Mouse (Mus musculus) cerebellum, postnatal 36 days (tissue): ENCODE data around the gene Hnrnpul1.
"Not testable (repeated sequence)": the region's sequence is repeated elsewhere in the genome, so short reads cannot be mapped to it uniquely, and the experiment has no call there.

Experiments
- DNase-seq, 2 experiments: peaks; one replicate each; pipeline ENCODE4 v3.0.0; 2021 to 2022; ENCODE audit warnings: mixed read lengths in 2 of 2

Gene Hnrnpul1

DNA sequence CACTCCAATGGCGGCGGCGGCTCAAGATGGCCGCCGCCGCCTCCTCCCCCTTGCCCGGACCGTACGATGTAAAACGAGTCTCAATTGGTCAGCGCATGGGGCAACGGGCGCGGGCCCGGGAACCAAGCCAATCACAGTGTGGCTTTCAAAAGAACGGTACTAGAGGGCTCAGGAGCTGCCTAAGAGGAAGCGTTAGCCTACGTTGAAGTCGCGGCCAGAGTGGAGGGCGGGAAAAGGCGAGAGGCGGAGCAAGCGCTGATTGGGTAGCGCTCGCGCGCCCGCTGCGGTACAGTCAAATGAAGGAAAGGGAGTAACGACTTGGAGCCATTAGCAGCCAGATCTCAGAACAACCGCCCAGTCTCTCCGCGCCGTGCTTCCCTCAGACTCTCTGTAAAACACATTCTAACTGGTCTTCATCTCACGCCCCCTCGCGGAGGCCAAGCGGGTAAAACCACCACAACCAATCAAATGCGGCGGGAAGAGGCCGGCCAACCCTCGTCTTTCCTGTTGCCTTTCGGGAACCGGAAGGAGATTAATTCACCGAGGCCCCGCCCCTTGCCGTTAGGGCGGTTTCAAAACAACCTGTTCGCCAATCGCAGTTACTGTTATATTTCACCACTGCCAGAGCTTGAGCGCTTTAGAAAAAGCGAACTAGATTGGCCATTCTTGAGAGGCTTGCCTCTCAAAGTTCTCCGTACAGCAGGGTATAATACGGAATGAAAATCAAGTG, at the start of gene Hnrnpul1:
Gene Hnrnpul1 (minus strand): TSS at position 20 of the 730 bp plus-strand sequence.
- DNase-seq, result peak; percentile 98 to 100

DNA sequence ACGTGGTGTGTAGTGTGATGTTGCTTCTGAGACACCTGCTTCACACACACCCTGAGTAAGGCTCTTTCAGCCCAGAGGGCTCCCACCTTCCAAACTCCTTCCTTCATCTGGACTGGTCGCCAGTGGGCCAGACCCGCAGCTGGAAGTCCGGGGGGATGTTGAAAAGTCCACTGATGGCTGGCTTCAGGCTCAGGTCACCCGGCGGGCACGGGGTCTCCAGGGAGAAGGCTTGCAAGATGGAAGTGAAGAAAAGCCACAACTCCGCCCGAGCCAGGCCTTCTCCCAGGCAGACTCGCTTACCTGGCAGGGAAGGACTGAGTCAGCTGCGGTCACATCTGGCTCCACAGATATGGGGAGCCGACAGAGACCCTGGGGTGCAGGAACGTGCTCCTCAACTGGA, 48.9 kb upstream of the Hnrnpul1 start:
- DNase-seq, result no peak

DNA sequence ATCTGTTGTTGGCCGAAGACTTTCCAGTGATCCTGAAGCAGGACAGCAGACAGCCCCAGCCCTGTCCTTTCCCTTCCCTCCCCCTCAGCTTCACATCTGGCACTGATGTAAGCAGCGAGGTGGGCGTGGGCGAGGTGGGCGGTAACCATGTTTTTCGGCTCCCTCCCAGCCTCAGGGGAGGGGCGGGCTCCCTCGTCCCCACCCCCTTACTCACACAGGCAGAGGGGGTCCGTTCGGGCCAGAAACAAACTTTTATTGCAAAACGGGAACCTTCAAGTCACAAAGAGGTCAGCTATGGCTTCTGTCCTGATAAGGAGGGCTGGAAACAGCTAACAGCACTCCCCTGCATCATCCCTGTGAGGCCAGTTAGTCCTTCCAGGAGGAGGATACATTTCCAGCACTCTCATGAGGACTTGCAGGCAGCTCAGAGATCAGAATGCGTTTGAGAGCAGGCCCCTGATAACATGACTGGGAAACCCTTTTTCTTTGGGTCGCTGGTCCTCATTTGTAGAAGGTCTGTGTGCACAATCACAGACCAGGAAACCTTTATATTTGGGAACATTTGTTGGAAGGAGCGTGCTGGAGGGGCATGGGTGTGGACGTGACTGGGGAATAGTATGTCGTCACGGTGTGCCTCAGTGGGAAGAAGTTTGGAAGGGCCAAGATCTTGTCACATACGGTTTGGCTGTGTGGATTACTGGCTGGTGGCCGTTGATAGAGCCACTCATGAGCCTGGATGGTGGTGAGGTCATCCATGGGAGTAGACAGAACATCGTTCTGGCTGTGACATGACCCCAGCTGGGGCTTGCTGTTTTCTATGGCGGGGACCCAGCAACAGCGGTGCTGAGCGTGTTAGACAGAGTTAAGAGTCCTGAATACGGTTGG, 47.9 kb upstream of the Hnrnpul1 start:
- no peak for DNase-seq

DNA sequence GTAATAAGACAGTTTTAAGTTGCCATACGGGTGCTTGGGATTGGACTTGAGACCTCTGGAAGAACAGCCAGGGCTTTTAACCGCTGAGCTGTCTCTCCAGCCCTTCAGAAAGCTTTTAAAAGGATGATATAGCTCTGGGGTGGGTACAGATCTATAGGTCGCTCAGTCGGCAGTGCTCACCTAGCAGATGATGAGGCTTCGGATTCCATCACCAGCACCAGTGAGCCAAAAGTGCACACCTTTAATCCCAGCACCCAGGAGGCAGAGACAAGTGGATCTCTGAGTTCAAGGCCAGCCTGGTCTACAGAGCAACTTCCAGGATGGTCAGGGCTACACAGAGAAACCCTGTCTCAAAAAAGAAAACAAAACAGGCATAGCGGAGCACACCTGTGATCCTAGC, 46.5 kb upstream of the Hnrnpul1 start:
- no peak for DNase-seq

DNA sequence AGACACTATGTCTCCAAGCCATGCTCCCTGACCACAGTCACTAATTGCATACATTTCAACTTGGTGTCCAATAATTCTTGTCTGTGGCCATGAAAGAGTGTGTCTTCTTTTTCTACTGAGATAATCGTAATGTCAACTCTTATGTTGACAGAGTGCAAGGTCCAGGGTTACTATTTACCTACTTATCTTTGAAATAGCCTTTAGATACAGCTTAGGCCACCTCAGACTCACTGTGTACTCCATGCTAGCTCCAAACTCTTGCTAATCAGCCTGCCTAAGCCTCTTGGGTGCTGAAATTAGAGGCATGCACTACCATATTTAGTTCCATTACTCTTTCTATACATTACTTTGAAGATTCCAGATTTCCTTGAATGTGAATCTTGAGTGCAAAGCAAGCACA, 44.8 kb upstream of the Hnrnpul1 start:
- DNase-seq, result no peak

DNA sequence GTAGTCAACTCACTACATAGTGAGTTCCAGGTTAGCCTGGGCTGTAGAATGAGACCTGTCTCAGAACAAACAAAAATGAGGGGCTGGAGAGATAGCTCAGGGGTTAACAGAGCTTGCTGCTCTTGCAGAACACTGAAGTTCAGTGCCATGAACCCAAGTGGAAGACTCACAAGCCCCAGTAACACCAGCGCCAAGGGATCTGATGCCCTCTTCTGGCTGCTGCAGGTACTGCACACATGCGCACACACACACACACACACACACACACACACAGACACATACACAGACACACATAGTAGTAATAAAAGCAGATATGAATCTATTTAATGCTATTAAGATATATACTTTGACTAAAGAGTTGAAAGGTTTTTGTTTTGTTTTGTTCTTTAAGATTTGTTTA, 44.0 kb upstream of the Hnrnpul1 start:
- DNase-seq, result no peak

DNA sequence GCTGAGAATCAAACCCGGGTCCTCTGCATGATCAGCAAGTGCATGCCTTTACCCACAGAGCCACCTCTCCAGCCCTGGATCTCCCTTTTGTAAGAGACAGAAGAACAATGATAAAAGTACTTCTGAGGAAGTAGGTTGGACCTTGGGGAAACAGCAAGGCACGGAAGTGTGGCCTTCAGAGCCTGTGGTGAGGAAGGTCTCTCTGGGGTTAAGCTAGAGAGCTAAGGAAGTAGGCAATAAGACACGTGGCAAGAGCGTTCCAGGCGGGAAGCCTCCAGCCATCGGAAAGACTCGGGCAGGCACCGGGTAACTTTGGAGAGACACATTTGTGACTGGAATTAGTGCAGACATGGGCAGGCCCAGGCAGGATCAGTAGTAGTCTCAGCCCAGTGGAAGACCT, 40.2 kb upstream of the Hnrnpul1 start:
- DNase-seq, result no peak

DNA sequence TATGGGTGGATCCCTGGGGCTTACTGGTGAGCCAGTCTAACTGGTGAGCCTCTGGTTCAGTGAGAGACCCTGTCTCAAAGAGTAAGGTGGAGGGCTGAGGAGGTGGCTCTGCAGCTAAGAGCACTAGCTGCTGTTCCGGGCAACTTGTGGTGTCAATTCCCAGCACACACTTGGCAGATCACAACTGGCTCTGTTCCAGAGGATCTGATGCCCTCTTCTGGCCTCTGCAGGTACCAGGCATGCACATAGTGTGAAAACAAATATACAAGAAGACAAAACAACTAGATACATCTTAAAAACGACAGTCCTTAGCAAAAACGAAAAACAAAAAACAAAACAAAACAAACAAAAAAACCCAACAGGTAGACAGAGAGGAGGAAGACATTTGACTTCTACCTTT, 39.1 kb upstream of the Hnrnpul1 start:
- no peak for DNase-seq

DNA sequence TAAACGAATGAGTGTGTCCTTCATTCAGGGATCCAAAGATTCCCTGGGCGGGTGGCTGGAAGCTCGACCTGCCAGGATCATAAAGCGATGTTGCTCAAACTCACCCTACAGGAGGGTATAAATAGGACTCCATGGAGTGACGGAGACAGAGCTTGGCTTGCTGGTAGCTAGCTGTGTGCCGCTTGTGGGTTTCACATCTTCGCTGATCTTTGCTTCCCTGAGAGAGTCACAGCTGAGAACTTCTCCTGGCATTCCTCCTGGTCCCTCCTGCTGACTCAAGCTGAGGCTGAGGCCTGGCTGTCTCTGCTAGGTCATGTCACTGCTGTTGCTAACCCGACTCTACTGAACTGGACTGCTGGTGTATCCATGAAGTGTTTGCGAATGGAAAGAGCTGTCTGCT, 38.4 kb upstream of the Hnrnpul1 start:
- DNase-seq, result not testable (repeated sequence)

DNA sequence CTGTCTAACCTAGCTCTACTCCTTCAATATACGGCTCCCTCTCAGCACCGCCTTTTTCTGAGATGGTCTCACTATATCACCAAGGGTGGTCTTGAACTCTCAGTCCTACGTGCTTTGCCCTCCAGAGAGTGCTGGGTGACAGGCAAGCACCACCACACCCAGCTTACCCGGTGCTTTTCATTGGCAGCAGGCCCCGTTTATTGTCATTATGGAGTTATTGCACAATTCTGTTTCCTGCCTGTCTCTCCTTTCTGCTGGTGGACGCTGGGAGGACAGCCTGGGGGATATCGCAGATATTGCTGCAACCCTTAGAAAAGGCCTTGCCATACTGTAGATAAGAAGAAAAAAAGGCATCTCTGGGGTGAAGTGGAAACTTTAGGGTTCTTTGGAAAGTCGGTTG, 36.1 kb upstream of the Hnrnpul1 start:
- no peak for DNase-seq

DNA sequence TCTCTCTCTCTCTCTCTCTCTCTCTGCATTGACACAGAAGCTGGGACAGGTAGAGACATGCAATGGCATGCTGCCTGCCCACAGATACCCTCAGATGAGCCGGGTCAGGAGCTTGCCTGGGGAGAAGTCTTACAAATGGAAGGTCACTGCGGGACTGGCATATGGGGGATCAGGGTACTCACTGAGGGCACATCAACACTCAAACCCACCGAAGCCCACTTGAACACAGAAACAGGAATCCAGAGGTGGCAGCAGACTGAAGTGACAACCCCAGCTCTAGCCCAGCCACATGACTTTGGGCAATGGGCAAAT, 34.5 kb upstream of the Hnrnpul1 start:
- DNase-seq, result no peak

DNA sequence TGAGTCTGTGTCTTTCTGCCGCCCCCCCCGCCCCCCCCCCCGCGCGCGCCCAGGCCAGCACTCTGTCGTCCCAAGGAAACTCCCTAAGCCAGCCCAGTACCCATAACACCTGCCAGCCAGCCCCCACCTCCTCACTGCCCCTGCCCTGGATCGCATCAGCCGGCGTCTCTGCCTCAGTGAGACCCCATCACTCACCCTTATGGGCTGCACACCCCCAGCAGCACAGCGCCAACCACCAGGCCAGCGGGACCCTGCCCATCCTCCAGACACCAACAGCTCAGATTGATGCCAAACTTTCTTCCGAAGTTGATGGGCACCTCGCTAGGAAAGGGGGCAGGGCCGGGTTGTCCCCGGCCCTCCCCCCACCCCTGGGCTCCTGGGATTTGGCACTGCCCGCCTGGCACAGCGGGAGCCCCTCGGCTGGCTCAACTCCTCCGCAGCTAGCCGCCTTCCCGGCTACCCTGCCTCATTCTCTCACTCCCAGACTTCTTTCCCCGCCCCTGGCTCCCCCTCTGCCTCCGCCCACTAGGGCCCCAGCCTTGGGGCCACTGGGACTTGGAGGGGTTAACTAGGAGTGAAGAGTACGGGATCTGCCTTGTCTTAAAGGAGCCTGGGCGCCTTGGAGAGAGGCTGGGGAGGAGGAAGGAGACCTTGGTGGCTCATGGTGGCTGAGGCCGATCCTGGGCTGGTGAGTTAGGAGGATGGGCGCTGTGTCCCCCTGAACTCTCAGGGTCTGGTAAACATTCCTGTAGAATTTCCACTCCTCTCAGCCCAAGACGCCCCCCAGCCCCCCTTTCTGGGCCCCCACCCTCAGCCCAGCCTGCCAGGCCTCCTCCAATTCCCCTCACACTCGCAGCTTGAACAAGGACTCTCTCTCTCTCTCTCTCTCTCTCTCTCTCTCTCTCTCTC, 33.9 kb upstream of the Hnrnpul1 start, which contains the start of gene Axl:
Gene Axl (minus strand): TSS at position 486 of the 909 bp plus-strand sequence.
- DNase-seq, result peak in 1 of 2 experiments; percentile 13

DNA sequence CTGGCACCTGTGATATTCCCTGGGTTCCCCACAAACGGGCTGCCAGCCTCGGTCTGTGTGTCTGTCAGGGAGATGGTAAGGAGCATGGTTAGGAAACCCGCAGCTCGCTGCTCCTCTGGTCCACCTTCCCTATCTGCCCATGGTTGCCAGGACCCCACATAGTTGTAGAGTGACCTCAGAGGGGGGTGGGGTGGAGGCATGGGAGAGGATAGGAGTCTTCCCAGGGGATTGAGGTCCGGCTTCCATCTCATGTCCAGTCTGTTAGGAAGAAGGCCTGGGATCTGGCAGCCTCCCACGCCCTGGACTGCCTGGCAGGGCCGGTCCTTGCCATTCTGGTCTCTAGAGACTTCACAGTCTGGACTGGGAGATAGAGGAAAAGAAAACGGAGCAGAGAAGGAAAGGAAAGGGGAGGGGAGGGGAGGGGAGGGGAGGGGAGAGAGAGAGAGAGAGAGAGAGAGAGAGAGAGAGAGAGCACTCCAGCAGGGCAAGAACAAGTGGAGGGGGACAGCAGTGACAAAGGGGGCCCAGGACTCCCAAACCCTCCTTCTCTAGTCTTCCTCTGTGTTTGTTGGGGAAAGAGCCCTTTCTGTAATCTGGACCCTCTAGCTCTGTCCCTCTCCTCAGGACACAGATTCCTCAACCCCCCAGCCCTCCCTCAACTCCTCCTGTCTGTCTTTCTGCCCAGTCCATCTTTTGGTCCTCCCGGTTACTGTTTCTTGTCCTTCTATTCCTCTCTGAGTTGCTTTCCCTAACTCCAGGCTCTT, 33.1 kb upstream of the Hnrnpul1 start:
- no peak for DNase-seq

DNA sequence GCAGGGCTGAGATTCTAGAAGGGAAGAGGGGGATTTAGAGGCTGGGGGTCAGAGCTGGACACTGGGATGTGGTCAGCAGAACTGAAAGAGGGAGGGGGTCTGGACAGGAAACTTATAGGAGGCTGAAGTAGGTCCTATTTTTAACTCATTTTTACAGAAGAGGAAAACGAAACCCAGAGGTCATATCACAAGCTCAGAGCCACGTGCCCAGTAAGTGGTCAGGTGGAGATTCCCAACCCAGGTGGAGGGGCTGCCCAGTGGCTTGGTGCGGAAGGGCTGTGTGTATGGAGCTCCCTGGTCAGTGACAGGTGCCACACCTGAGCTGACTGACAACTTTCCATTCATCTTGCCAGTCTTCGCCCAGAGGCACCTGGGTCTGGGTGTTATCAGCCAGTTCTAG, 32.4 kb upstream of the Hnrnpul1 start:
- no peak for DNase-seq

DNA sequence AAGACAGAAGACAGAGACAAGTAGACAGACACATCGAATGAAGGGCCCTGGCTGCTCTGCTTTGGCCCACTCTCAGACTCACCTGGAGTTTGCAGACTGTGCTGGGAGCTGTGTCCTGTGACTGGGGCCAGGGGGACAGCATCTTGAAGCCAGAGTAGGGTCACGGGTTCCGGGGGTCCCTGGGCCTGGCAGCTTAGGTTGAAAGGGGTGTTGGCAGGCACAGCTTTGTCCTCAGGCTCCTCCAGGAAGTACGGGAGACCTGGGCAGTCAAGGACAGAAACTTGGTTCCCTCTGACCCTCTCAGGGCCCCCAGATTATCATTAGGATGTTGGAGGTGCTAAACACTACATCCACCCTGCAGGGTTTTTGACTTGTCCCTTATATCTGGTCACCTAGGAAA, 31.2 kb upstream of the Hnrnpul1 start:
- DNase-seq, result no peak

DNA sequence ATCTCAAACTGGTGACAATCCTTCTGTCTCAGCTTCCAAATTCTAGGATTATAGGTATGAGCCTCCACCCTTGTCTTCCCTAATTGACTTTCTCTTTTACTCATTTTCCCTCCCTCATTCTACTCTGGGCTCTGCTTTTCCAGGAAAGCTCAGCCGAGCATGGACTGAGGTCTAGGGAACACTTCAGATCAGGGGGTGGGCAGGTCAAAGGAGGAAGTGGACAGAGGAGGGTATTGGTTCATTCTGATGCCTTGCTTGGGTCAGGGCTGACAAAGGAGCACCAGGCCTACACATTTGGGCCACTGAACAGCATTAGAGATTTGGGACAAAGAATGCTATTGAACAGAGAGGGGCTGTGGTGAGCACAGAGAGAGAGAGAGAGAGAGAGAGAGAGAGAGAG, 30.3 kb upstream of the Hnrnpul1 start:
- no peak for DNase-seq

DNA sequence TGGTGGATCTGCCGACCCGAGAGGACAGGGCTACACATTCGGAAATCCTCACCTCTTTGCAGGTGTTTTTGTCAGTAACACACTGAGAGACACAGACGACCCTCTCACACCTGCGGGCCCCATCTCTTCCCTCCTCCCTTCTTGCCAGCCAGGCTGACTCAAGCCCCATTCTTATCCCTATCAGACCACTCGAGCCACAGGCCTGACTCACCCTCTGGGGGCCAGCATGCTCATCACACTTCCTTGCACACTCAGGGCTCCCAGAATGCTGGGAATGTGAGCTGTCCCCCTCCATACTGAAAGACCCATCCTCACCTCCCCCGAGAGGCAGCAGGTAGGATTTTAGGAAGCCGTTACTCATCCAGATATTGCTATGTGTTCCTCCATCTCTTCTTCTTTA, 29.2 kb upstream of the Hnrnpul1 start:
- no peak for DNase-seq

DNA sequence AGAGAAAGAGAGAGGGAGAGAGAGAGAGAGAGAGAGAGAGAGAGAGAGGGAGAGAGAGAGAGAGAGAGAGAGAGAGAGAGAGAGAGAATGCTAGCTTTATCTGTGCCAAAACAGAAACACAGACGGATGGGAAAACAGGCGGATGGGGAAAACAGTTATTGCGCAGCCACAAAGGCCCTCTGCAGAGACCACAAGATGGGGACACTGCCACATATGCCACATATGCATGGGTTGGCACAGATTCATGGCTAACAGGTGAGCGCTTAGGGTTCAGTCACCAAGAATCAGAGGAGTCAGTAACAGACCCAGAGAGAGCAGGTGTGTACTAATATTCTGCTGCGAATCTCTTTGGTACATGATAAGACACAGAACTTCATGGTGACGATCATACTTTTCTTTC, 28.2 kb upstream of the Hnrnpul1 start:
- no peak for DNase-seq

DNA sequence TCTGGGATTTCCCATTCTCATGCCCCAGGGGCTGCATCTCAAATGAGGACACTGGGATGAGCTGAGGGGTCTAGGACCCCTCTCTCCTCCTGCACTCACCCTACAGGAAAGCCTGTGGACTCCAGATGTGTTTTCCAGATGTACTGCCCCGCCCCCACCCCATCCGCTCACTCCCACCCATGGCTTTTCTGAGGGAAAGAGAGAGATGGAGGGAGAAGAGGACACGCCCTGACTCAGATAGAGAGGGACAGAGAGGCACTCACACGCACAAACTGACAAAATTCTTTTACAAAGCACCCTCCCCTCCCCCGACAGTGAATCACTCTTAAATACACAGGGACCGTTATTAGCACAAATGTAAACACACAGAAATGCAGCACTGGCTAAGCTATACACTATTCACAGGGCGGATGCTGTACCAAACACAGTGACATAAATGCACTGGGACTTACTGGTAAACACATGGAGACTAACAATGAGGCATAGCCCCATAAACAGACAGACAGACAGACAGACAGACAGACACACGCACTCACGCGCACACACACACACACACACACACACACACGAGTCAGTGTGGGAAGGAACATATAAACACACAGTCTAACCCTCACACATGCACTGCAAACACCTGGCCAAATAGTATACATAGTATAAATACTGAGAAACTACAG, 27.5 kb upstream of the Hnrnpul1 start:
- no peak for DNase-seq

DNA sequence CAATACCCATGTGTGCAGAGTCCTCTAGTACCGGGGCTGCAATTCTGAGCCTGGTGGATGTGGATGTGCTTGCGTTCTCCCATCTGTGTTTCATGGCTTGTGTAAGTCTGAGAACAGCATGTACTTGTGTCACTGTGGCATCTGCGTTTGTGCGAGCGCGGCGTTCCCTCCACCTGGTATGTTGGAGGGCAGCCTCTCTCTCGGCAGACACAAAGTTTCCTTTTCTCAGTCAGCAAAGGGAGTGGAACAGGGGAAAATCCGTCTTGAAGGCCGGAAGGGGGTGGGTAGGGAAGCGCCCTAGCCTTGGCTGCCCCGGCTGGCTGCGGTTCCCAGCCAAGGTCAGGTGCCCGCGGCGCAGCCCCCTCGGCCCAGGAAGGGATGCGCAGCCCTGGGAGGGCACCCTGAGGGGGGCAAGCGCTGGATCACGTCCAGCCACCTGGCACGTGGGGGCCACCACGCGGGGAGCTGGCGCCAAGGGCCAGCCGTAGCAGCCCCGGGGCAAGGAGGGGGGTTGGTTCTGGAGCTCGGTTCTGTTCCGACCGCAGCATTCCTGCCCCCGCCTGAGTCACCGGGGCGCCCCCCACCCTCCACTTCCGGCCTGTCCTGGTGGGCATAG, 26.9 kb upstream of the Hnrnpul1 start:
- no peak for DNase-seq

DNA sequence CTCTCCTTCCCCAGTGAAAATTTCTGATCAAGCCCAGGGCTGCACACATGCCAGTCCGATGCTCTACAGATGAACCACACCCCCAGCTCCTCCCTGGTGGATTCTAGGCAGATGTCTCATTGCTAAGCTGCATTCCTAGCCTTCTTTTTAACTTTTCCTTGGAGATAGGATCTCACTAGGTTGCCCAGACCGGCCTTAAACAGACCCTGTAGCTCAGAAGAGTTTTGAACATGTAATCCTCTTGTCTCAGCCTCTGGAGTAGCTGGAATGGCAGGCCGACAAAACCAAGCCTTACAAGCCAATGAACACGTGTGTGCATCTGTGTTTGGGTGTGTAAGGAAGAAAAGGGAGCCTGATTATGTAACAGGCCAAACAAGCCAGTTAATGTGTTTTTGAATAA, 26.2 kb upstream of the Hnrnpul1 start:
- no peak for DNase-seq
